Mouse (Mus musculus): ENCODE results near the gene Kcp. TPM values are rescaled to one million over a fixed set of nuclear protein-coding genes. Genes with fewer than 3 reads are reported as not detected.

Gene Kcp
- polyA plus RNA-seq, 1 experiment: 3.0 TPM

- no peaks in the 10 kb centered on the region for H3K27me3 ChIP-seq (ENCODE audit: control insufficient read depth, insufficient read depth, low read length)
- TF ChIP-seq POLR2A (IDR thresholded peaks at IDR 0.05; ENCODE audit: low read depth, low read length): peak; percentile 49; the same call in 1 of the 2 replicates
- TF ChIP-seq CTCF (IDR thresholded peaks at IDR 0.05; ENCODE audit: extremely low read depth, insufficient read length, insufficient replicate concordance, low read depth, low read length): no peak
- under 1% methylated on average over 39 of the region's 39 CpGs for WGBS
Measured at GRCm38 (mm10) chr6:29467583-29468354, 40.0 kb downstream of the Kcp start, which contains the start of gene Atp6v1f. Atp6v1f (plus strand) TSS chr6:29467718.

DNA sequence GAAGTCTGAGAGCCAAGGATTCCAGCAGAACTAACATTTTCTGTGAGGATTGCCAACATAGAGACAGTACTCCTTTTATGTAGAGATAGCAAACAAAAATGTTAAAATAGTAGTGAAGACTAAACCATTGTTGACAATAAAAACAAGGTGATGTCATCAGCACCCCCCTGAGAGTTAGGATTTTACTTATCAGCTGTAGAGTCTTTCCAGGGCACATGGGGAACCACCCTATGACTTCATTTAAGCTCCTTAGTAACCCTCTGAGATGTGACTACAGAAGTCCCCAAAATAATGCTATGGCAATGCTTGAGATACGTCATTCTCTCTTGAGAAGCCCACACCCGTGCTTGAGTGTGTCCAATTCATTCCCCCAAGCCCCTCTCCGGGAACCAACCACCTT lies 44.4 kb downstream of the Kcp start:
- H3K4me3 ChIP-seq (ENCODE audit: low read depth, low read length): no peak overlapping the region
- TF ChIP-seq CTCF (IDR thresholded peaks at IDR 0.05; ENCODE audit: extremely low read depth, insufficient read length, insufficient replicate concordance, low read depth, low read length) (no peak), POLR2A (IDR thresholded peaks at IDR 0.05; ENCODE audit: low read depth, low read length) (no peak)
- WGBS: 72% methylated on average over 3 of the region's 3 CpGs
- no peaks in the 10 kb centered on the region for H3K4me1 ChIP-seq (ENCODE audit: control insufficient read depth, insufficient read depth, insufficient read length, low read length)
- no peaks in the 10 kb centered on the region for H3K27me3 ChIP-seq (ENCODE audit: control insufficient read depth, insufficient read depth, low read length)
- no peak overlapping the region for H3K27ac ChIP-seq (ENCODE audit: insufficient read depth, low read depth, low read length)
- no peaks in the 10 kb centered on the region for H3K36me3 ChIP-seq (ENCODE audit: control insufficient read depth, insufficient read depth, low read length)

More at GRCm38 (mm10) chr6:29467583-29468354, 40.0 kb downstream of the Kcp start, which contains the start of gene Atp6v1f:
- Histone ChIP-seq H3K4me1 (ENCODE audit: control insufficient read depth, insufficient read depth, insufficient read length, low read length) (peaks cover 4% of the 10 kb centered on the region; the same call in 1 of the 2 replicates), H3K27ac (ENCODE audit: insufficient read depth, low read depth, low read length) (peak within 1 kb of the TSS; percentile 55), H3K4me3 (ENCODE audit: low read depth, low read length) (peak within 1 kb of the TSS; percentile 67), H3K36me3 (ENCODE audit: control insufficient read depth, insufficient read depth, low read length) (peaks cover 5% of the 10 kb centered on the region)

- no peak for TF ChIP-seq CTCF (IDR thresholded peaks at IDR 0.05; ENCODE audit: extremely low read depth, insufficient read length, insufficient replicate concordance, low read depth, low read length)
- TF ChIP-seq POLR2A (IDR thresholded peaks at IDR 0.05; ENCODE audit: low read depth, low read length): no peak
- WGBS: 57% methylated on average over 7 of the region's 7 CpGs
- Histone ChIP-seq H3K4me3 (ENCODE audit: low read depth, low read length) (no peak overlapping the region), H3K36me3 (ENCODE audit: control insufficient read depth, insufficient read depth, low read length) (no peaks in the 10 kb centered on the region), H3K27me3 (ENCODE audit: control insufficient read depth, insufficient read depth, low read length) (no peaks in the 10 kb centered on the region), H3K4me1 (ENCODE audit: control insufficient read depth, insufficient read depth, insufficient read length, low read length) (no peaks in the 10 kb centered on the region), H3K27ac (ENCODE audit: insufficient read depth, low read depth, low read length) (no peak overlapping the region)
Measured at GRCm38 (mm10) chr6:29461502-29461901, 46.2 kb downstream of the Kcp start.

- WGBS: 90% methylated on average over 6 of the region's 6 CpGs
- Histone ChIP-seq H3K4me1 (ENCODE audit: control insufficient read depth, insufficient read depth, insufficient read length, low read length) (no peaks in the 10 kb centered on the region), H3K4me3 (ENCODE audit: low read depth, low read length) (no peak overlapping the region), H3K27ac (ENCODE audit: insufficient read depth, low read depth, low read length) (no peak overlapping the region), H3K36me3 (ENCODE audit: control insufficient read depth, insufficient read depth, low read length) (no peaks in the 10 kb centered on the region), H3K27me3 (ENCODE audit: control insufficient read depth, insufficient read depth, low read length) (no peaks in the 10 kb centered on the region)
- no peak for TF ChIP-seq CTCF (IDR thresholded peaks at IDR 0.05; ENCODE audit: extremely low read depth, insufficient read length, insufficient replicate concordance, low read depth, low read length)
- no peak for TF ChIP-seq POLR2A (IDR thresholded peaks at IDR 0.05; ENCODE audit: low read depth, low read length)
Measured at GRCm38 (mm10) chr6:29450667-29451066, 57.1 kb downstream of the Kcp start.

GRCm38 (mm10) chr6:29449858-29450257 lies 57.9 kb downstream of the Kcp start:
- Histone ChIP-seq H3K4me3 (ENCODE audit: low read depth, low read length) (no peak overlapping the region), H3K27ac (ENCODE audit: insufficient read depth, low read depth, low read length) (no peak overlapping the region), H3K27me3 (ENCODE audit: control insufficient read depth, insufficient read depth, low read length) (no peaks in the 10 kb centered on the region), H3K36me3 (ENCODE audit: control insufficient read depth, insufficient read depth, low read length) (no peaks in the 10 kb centered on the region), H3K4me1 (ENCODE audit: control insufficient read depth, insufficient read depth, insufficient read length, low read length) (no peaks in the 10 kb centered on the region)
- TF ChIP-seq POLR2A (IDR thresholded peaks at IDR 0.05; ENCODE audit: low read depth, low read length) (no peak), CTCF (IDR thresholded peaks at IDR 0.05; ENCODE audit: extremely low read depth, insufficient read length, insufficient replicate concordance, low read depth, low read length) (no peak)
- 24% methylated on average over 4 of the region's 4 CpGs for WGBS

DNA sequence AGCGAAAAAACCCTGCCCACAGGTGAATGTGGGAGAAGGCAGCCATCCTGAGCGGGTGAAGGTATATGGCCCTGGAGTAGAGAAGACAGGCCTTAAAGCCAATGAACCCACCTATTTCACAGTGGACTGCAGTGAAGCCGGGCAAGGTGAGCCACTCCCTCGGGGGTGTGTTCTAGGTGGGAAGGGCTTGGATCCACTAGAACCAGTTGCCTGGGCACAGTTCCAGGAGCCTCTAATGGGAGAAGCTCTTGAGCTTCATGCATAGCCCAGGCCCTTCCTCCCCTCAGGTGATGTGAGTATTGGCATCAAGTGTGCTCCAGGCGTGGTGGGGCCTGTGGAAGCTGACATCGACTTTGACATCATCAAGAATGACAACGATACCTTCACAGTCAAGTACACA lies 62.4 kb downstream of the Kcp start:
- 66% methylated on average over 7 of the region's 7 CpGs for WGBS
- H3K36me3 ChIP-seq (ENCODE audit: control insufficient read depth, insufficient read depth, low read length): no peaks in the 10 kb centered on the region
- no peak overlapping the region for H3K27ac ChIP-seq (ENCODE audit: insufficient read depth, low read depth, low read length)
- H3K27me3 ChIP-seq (ENCODE audit: control insufficient read depth, insufficient read depth, low read length): no peaks in the 10 kb centered on the region
- TF ChIP-seq POLR2A (IDR thresholded peaks at IDR 0.05; ENCODE audit: low read depth, low read length): no peak
- H3K4me3 ChIP-seq (ENCODE audit: low read depth, low read length): no peak overlapping the region
- no peaks in the 10 kb centered on the region for H3K4me1 ChIP-seq (ENCODE audit: control insufficient read depth, insufficient read depth, insufficient read length, low read length)

DNA sequence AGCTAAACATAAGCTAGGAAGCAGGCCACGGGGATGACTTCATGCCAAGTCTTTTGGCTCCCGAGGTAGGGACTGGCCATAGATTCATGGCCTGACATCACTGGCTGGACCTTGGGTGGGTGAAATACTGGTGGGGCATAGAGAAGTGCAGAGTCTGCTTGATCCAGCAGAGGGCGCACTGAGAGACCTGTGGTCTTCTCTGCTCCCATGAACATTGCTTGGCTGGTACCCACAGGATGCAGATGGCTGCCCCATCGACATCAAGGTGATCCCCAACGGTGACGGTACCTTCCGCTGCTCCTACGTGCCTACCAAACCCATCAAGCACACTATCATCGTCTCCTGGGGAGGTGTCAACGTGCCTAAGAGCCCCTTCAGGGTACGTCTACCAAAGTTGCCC lies 63.0 kb downstream of the Kcp start:
- TF ChIP-seq CTCF (IDR thresholded peaks at IDR 0.05; ENCODE audit: extremely low read depth, insufficient read length, insufficient replicate concordance, low read depth, low read length) (peak; percentile 69; the same call in 1 of the 2 replicates), POLR2A (IDR thresholded peaks at IDR 0.05; ENCODE audit: low read depth, low read length) (no peak)
- Histone ChIP-seq H3K27me3 (ENCODE audit: control insufficient read depth, insufficient read depth, low read length) (no peaks in the 10 kb centered on the region), H3K36me3 (ENCODE audit: control insufficient read depth, insufficient read depth, low read length) (no peaks in the 10 kb centered on the region), H3K4me3 (ENCODE audit: low read depth, low read length) (no peak overlapping the region), H3K27ac (ENCODE audit: insufficient read depth, low read depth, low read length) (no peak overlapping the region), H3K4me1 (ENCODE audit: control insufficient read depth, insufficient read depth, insufficient read length, low read length) (no peaks in the 10 kb centered on the region)
- 58% methylated on average over 11 of the region's 11 CpGs for WGBS

All from small intestine, adult 2 months (tissue).